Mouse (Mus musculus) embryonic facial prominence, embryonic 15.5 days (tissue): ENCODE measurements around the gene Map3k19. TPM values are rescaled to one million over a fixed set of nuclear protein-coding genes. Genes with fewer than 3 reads are reported as not detected.

ENCODE experiments used
- ATAC-seq: fragments of 200-750 bp; cut with Nextera tagmentation; 2 replicates; pipeline ENCODE4 v1.8.0; 2017; ENCODE audit warnings: low read depth, moderate TSS enrichment; ENCODE audit not compliant: insufficient number of reproducible peaks, low FRiP score, low TSS enrichment
- H3K27ac ChIP-seq: fragments of 300-500 bp; sonication (generic); replicated peaks from 2 replicates; pipeline ENCODE4 v1.5.1; 2015; ENCODE audit warnings: mild to moderate bottlenecking, inconsistent platforms
- H3K27me3 ChIP-seq: fragments of 300-500 bp; sonication (generic); 2 replicates; pipeline ENCODE4 v1.6.1; 2015; ENCODE audit warnings: inconsistent platforms
- H3K36me3 ChIP-seq: fragments of 300-500 bp; sonication (generic); 2 replicates; pipeline ENCODE4 v1.6.1; 2015; ENCODE audit warnings: mild to moderate bottlenecking, inconsistent platforms
- H3K4me1 ChIP-seq: fragments of 300-500 bp; sonication (generic); 2 replicates; pipeline ENCODE4 v1.6.1; 2015; ENCODE audit warnings: inconsistent platforms
- H3K4me2 ChIP-seq: fragments of 300-500 bp; sonication (generic); replicated peaks from 2 replicates; pipeline ENCODE4 v1.6.1; 2015; ENCODE audit warnings: mild to moderate bottlenecking, inconsistent platforms
- H3K4me3 ChIP-seq: fragments of 300-500 bp; sonication (generic); replicated peaks from 2 replicates; pipeline ENCODE4 v1.5.1; 2015; ENCODE audit warnings: mild to moderate bottlenecking, inconsistent platforms
- H3K9ac ChIP-seq: fragments of 300-500 bp; sonication (generic); 2 replicates; pipeline ENCODE4 v1.6.1; 2015; ENCODE audit warnings: inconsistent platforms
- H3K9me3 ChIP-seq: fragments of 300-500 bp; sonication (generic); replicated peaks from 2 replicates; pipeline ENCODE4 v1.6.1; 2016; ENCODE audit warnings: inconsistent platforms
- WGBS: fragments of 180-500 bp; shearing (Covaris S2); methylation state at CpG from one replicate; pipeline ENCODE4 v1.1.7; 2015; 5-methylcytosine and 5-hydroxymethylcytosine counted together
- polyA plus RNA-seq: library from polyadenylated mRNA; unstranded; fragments of >200 nt; fragmentation: Nextera tagmentation; extraction: Ambion mirVana; gene quantifications from 2 replicates; pipeline ENCODE4 v1.2.1, GENCODE M21; 2015

Gene Map3k19
- polyA plus RNA-seq, 1 experiment from 2014 or later, result 1.6 TPM

DNA sequence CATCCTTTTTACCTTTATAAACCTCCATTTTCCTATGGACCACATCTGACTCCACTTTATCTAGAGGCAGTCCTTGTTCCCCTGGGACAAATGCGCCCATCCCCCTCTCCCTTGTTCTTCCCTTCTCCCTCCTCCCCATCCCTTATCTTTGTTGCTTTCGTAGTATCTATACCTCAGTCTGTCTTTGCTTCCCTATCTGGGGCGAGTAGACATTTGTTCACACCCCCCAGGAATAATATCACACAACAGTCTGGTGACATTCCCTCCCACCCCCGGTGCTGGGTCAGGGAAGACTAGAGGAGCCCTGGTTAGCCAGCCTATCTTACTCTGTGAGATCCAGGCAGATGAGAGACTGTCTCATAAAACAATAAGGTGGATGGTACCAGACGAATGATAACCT is 9.4 kb downstream of the Map3k19 start:
- H3K36me3 ChIP-seq, result no peaks in the 10 kb centered on the region
- H3K27me3 ChIP-seq, result no peaks in the 10 kb centered on the region
- 88% methylated on average over 5 of the region's 5 CpGs for WGBS

DNA sequence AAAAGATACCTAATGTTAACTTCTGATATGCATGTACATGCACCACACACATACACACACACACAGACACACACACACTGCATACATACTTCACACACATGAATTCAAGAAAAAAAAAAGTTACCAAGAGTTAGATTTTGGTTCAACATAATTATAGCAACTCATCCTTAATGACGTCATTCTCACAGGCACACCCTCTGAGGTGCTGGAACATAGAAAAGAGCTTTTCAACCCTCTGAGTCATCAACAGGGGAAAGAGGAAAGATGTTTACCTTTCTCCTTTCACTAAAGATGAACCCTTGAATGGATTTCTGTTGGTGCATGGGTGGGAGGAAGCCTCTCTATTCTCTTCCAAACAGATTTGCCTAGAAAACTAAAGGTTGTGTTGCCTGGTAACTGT is 16.2 kb downstream of the Map3k19 start:
- Histone ChIP-seq H3K9ac (no peak overlapping the region), H3K27me3 (no peaks in the 10 kb centered on the region), H3K4me1 (no peaks in the 10 kb centered on the region), H3K4me3 (no peak overlapping the region), H3K36me3 (no peaks in the 10 kb centered on the region), H3K27ac (no peak overlapping the region), H3K9me3 (no peaks in the 10 kb centered on the region), H3K4me2 (no peak overlapping the region)
- no peak for ATAC-seq
- 70% methylated on average over 1 of the region's 1 CpGs for WGBS

More for the DNA sequence above, 9.4 kb downstream of the Map3k19 start:
- Histone ChIP-seq H3K4me3 (no peak overlapping the region), H3K9me3 (no peaks in the 10 kb centered on the region), H3K27ac (no peak overlapping the region), H3K4me1 (no peaks in the 10 kb centered on the region), H3K9ac (no peak overlapping the region), H3K4me2 (no peak overlapping the region)
- no peak for ATAC-seq

DNA sequence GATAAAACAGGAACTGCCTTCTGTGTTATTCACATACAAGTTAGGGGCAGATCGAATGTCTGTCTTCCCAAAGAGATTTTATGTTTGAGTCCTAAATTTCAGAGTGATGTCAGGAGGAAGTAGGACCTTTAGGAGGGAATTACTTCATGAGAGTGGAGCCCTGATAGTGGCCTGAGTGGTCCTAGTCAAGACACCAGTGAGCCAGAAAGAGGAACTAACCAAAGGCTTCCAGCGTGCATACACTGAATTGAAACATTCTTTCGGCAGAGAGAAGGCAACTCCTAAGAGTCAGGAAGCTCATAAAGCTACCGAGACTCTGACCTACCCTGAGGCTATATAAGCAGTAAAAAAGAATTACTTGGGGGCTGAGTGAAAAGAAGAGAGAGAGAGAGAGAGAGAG is 18.2 kb downstream of the Map3k19 start:
- H3K27me3 ChIP-seq, result no peaks in the 10 kb centered on the region
- no peak overlapping the region for H3K9ac ChIP-seq
- no peak overlapping the region for H3K4me3 ChIP-seq
- H3K27ac ChIP-seq, result no peak overlapping the region
- H3K9me3 ChIP-seq, result no peaks in the 10 kb centered on the region
- no peaks in the 10 kb centered on the region for H3K4me1 ChIP-seq
- 39% methylated on average over 4 of the region's 4 CpGs for WGBS
- H3K4me2 ChIP-seq, result no peak overlapping the region
- no peak for ATAC-seq
- H3K36me3 ChIP-seq, result no peaks in the 10 kb centered on the region

DNA sequence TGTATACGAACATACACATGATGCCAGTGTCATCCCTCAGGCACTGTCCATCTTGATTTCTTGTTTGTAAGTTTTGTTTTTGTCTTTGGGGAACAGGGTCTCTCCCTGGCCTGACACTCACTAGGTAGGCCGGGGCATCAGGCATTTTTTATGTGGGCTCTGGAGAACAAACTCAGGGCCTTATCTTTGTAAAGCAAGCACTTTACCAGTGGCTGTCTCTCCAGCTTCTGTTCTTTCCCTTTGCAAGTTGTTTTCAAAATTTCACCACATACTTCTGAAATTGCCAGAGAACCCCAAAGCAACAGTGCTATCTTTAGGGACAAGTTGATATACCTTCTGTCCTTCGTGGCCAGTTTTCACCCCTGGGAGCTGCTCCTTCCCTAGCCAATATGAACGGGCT is 20.6 kb downstream of the Map3k19 start:
- Histone ChIP-seq H3K4me2 (no peak overlapping the region), H3K27me3 (no peaks in the 10 kb centered on the region), H3K27ac (no peak overlapping the region), H3K9ac (no peak overlapping the region), H3K9me3 (no peaks in the 10 kb centered on the region), H3K36me3 (no peaks in the 10 kb centered on the region), H3K4me3 (no peak overlapping the region), H3K4me1 (no peaks in the 10 kb centered on the region)
- no peak for ATAC-seq
- WGBS, result 61% methylated on average over 4 of the region's 4 CpGs

DNA sequence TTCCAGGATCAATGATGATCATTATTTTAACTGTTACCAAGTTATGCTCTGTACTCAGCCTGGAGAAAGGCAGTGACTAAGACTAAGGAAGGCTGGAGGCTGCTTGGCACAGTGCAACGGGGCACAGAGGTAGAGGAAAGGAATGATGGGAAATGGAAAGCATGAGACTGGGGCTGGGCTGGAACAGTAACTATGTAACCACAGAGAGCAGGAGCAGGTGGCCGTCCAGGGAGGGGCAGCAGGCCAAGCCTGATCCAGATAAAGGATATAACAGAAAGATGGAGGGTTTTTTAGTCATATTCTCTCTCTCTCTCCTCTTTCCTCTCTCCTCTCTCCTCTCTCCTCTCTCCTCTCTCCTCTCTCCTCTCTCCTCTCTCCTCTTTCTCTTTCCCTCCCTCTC is 21.1 kb downstream of the Map3k19 start:
- no peaks in the 10 kb centered on the region for H3K4me1 ChIP-seq
- H3K4me2 ChIP-seq, result no peak overlapping the region
- no peak overlapping the region for H3K9ac ChIP-seq
- no peaks in the 10 kb centered on the region for H3K36me3 ChIP-seq
- H3K9me3 ChIP-seq, result no peaks in the 10 kb centered on the region
- no peaks in the 10 kb centered on the region for H3K27me3 ChIP-seq
- no peak overlapping the region for H3K27ac ChIP-seq
- no peak for ATAC-seq
- H3K4me3 ChIP-seq, result no peak overlapping the region
- 56% methylated on average over 2 of the region's 2 CpGs for WGBS

DNA sequence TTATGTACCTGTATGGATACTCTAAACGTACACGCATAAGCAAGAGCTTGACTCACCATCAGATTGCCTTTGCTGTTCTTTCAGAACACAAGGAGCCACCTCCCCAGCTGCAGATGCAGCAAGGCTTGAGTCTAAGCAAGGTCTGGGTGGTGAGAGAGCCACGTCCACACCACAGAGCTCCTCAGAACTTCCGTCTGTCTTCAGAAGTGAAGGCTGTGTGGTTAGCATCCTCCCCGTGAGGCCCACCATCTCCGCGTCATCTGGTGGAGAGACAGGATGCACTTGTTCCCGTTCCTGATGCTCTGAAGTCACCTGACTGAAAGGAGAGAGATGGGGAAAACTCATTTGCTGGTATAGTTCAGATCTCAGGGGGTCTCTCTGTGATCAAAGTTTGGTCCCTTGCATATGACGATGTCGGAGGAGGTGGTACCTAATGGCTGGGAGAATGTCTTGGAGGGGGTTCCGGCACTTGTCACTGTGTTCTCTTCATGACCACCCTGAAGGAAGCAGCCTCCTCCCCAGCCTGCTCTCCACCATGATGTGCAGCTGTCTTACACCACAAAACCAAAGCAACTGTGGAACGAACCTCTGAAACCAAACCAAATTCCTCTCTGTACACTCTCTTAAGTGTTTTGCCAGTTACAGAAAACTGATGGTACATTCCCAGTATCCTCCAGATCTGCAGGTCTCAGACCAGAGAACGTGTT is 24.5 kb downstream of the Map3k19 start:
- Histone ChIP-seq H3K4me3 (no peak overlapping the region), H3K9me3 (no peaks in the 10 kb centered on the region), H3K27me3 (no peaks in the 10 kb centered on the region), H3K4me2 (no peak overlapping the region), H3K4me1 (no peaks in the 10 kb centered on the region), H3K27ac (no peak overlapping the region), H3K36me3 (no peaks in the 10 kb centered on the region), H3K9ac (no peak overlapping the region)
- WGBS, result 82% methylated on average over 13 of the region's 13 CpGs
- ATAC-seq, result no peak

DNA sequence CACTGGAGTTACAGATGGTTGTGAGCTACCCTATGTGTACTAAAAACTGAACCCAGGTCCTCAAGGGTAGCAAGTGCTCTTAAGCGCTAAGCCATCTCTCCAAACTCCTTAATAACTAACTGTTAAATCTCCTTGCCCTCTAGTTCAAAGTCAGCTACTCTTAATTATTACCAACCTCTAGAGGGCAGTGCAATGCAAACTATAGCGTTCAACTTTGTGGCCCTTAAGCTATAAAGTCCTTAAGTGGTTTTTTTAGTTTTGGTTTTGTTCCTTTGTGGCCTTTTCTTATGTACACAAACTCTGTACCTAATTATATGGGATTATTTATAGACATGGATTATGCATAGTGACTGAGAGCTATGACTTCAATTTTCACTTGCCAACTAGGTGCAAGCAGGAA is 27.5 kb downstream of the Map3k19 start:
- no peak overlapping the region for H3K4me3 ChIP-seq
- H3K27ac ChIP-seq, result no peak overlapping the region
- WGBS, result 16% methylated on average over 2 of the region's 2 CpGs
- H3K36me3 ChIP-seq, result no peaks in the 10 kb centered on the region
- H3K9me3 ChIP-seq, result no peaks in the 10 kb centered on the region
- H3K4me1 ChIP-seq, result no peaks in the 10 kb centered on the region
- ATAC-seq, result no peak
- no peaks in the 10 kb centered on the region for H3K27me3 ChIP-seq
- no peak overlapping the region for H3K4me2 ChIP-seq
- no peak overlapping the region for H3K9ac ChIP-seq

DNA sequence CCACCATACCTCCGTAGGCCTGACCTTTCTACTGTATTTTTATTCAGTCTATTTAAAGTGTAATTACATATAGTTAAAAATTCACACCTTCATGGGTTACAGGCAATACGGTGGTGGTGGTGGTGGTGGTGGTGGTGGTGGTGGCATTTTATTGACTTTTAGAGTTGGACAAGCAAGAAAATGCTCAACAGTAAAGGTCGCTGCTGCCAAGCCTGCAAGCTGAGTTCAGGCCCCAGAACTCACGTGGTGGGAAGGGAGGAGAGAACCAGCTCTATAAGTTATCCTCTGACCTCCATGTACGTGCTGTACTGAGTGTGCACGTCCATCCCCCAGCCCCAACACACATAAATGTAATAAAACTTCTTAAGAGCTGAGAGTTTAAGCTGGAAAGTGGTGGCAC is 38.5 kb downstream of the Map3k19 start:
- Histone ChIP-seq H3K36me3 (no peaks in the 10 kb centered on the region), H3K9me3 (no peaks in the 10 kb centered on the region), H3K4me3 (no peak overlapping the region), H3K4me1 (no peaks in the 10 kb centered on the region), H3K27me3 (no peaks in the 10 kb centered on the region), H3K27ac (no peak overlapping the region), H3K9ac (no peak overlapping the region), H3K4me2 (no peak overlapping the region)
- no peak for ATAC-seq
- WGBS, result 74% methylated on average over 6 of the region's 6 CpGs

DNA sequence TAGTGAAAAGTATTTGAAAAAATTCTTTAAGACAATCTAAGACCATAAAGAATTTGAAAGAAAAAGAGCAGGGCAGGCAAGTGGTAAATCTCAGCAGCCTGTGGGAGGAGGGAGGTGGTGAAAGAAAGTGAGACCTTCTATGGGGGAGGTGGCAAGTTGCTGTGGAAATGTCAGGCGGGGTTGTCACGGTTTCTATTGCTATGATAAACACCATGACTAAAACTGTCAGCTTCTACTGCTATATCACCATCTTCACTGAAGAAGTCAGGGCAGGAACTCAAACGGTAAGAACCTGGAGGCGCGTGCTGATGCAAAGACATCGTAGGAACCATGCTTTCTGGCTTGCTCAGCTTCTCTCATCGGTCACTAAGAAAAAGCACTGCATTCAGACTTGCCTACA is 41.9 kb downstream of the Map3k19 start:
- Histone ChIP-seq H3K27me3 (no peaks in the 10 kb centered on the region), H3K27ac (no peak overlapping the region), H3K4me1 (no peaks in the 10 kb centered on the region), H3K4me2 (no peak overlapping the region), H3K4me3 (no peak overlapping the region), H3K9me3 (no peaks in the 10 kb centered on the region), H3K9ac (no peak overlapping the region), H3K36me3 (no peaks in the 10 kb centered on the region)
- 78% methylated on average over 7 of the region's 7 CpGs for WGBS
- ATAC-seq, result no peak

DNA sequence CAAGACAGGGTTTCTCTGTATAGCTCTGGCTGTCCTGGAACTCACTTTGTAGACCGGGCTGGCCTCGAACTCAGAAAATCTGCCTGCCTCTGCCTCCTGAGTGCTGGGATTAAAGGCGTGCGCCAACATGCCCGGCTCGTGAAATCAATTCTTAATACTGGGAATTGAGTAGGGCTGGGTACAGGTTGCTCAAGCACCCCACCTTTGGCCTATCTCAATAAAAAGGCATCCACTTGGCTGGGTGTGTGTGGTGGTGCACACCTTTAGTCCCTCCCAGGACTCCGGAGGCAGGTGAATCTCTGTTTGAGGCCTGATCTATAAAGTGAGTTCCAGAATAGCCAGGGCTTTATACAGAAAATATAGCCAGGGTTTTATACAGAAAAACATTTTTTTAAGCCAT is 46.2 kb downstream of the Map3k19 start:
- Histone ChIP-seq H3K36me3 (peaks cover 17% of the 10 kb centered on the region), H3K27me3 (no peaks in the 10 kb centered on the region), H3K4me3 (no peak overlapping the region), H3K9me3 (no peaks in the 10 kb centered on the region), H3K4me1 (no peaks in the 10 kb centered on the region), H3K9ac (no peak overlapping the region), H3K27ac (no peak overlapping the region), H3K4me2 (no peak overlapping the region)
- ATAC-seq, result no peak
- WGBS, result 96% methylated on average over 7 of the region's 7 CpGs

DNA sequence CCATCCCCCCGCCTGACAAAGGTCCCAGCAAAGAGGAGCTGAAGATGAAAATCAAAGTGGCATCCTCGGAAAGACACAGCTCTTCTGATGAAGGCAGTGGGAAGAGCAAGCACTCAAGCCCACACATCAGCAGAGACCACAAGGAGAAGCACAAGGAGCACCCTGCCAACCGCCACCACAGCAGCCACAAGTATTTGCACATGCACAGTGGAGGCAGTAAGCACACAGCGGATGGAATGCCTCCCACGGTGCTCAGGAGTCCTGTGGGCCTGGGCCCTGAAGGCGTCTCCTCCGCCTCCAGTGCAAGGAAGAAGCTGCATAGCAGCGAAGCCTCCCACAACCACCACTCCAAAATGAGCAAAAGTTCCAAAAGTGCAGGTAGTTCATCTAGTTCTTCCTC is 51.9 kb downstream of the Map3k19 start:
- peak; percentile 73; the same call in 1 of the 2 replicates for ATAC-seq
- Histone ChIP-seq H3K36me3 (peaks cover 50% of the 10 kb centered on the region), H3K9ac (no peak overlapping the region), H3K4me1 (no peaks in the 10 kb centered on the region), H3K27me3 (no peaks in the 10 kb centered on the region), H3K9me3 (no peaks in the 10 kb centered on the region), H3K27ac (no peak overlapping the region), H3K4me2 (no peak overlapping the region), H3K4me3 (no peak overlapping the region)
- 75% methylated on average over 8 of the region's 8 CpGs for WGBS

DNA sequence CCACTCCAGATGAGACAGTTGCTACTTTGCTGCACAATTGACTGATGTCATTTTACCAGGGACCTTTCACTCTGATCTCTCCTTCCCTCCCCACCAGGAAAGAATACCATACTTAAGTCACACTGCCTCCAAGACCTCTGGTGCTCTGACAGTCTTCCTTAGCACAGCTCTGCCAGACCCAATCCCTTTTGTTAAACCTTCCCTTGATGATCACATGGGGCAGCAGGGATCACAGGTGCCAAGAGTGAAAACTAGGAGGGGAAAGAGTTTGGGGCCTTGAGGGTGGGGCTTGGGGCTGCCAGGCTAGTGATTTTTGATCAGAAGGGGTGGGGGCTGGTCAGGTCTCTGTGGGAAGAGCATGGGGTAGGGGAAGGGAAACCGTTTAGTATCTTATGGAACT is 58.1 kb downstream of the Map3k19 start:
- H3K27me3 ChIP-seq, result no peaks in the 10 kb centered on the region
- no peak overlapping the region for H3K4me3 ChIP-seq
- peaks cover 23% of the 10 kb centered on the region for H3K36me3 ChIP-seq
- WGBS, result 58% methylated on average over 1 of the region's 1 CpGs
- H3K9ac ChIP-seq, result no peak overlapping the region
- ATAC-seq, result no peak
- H3K4me2 ChIP-seq, result no peak overlapping the region
- 0 out of 2 replicates have a peak, but pooled peaks cover 4% of the 10 kb centered on the region for H3K4me1 ChIP-seq
- H3K9me3 ChIP-seq, result no peaks in the 10 kb centered on the region
- no peak overlapping the region for H3K27ac ChIP-seq
